Mouse (Mus musculus): ENCODE measurements around the gene Kif13a.

Gene Kif13a

DNA sequence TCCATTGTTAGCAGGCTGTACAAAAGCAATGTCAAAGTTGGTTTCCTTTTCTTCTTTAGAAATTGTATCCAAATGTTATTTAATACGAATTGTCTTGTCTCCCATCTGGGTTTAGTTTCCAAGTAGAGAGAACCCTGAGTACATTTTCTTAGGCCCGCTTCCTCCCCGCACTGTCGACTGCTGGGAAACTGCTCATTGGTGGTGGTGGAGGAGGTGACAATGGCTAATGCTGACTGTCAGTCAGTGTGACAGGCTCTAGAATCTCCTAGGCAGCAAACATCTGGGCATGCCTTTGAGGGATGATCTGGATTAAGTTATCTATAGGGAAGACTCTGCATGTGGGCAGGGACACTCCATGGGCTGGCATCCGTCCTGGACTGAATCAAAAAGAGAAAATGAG is 96.1 kb downstream of the Kif13a start:
- no peak for DNase-seq

GRCm38 (mm10) chr13:46832956-46833355 is 96.7 kb downstream of the Kif13a start:
- DNase-seq: no peak

DNA sequence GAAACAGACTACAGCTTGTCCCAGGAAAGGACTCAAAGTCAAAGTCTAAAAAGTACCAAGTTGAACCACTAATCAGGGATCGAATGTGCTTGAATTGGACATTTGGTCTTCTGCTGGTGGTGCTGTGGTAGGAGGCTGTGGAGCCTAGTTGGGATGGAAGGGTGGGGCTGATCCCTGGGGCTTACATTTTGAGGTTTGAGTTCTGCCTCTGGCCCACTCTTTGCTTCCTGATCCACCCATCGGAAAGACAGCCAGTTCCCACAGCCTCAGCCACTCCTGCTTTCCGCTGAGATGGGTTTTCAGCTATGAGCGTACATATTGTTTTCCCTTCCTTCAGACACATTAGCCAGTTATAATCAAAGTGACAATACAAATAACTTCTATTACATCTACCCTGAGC is 106.4 kb downstream of the Kif13a start:
- no peak for DNase-seq

GRCm38 (mm10) chr13:46822200-46822599 is 107.5 kb downstream of the Kif13a start:
- DNase-seq: no peak

DNA sequence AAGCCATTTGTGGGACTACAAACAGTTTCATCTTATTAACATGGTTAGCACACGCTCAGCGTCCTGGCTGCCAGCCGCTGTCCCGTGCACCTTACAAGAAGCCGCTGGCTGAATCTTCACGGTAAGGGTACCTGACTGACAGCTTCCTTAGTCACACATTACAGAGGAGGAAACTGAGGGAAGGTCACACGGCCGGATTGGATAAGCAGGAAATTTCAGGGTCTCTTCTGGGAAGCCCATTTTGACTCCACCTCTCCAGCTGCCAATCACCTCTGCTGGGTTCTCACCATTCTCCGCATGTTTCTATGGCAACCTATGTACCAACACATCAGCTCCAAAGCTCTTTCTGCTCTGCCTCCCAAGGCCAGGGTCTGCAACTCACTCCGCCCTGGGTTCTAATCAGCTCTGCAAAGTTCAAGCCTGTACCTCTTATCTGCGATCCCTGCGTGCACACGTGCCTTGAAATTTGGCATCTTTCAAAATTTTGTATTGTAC is 109.9 kb downstream of the Kif13a start:
- no peak for DNase-seq

GRCm38 (mm10) chr13:46819202-46819728 is 110.4 kb downstream of the Kif13a start:
- DNase-seq: no peak

GRCm38 (mm10) chr13:46818374-46818773 is 111.3 kb downstream of the Kif13a start:
- no peak for DNase-seq

GRCm38 (mm10) chr13:46812648-46813184 is 117.0 kb downstream of the Kif13a start:
- DNase-seq: peak in 1 of 2 experiments; percentile 6

DNA sequence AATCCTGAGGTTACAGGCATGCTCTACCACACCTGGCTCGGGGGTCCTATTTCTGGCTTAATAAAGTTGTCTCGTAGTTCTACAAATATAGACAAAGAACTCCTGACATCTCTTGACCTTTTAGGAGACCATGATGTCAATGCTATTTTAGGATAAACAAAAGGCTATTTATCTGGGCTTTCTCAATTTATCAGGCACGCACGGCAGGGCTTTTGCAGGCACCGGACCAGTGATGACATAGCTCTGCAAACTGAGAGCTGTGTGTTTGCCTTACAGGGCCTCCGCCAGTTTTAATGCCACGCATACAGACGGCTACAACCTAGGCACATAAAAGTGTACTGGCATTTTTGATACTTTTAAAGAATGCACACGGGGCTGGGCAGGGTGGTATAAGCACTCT is 118.0 kb downstream of the Kif13a start:
- no peak for DNase-seq

DNA sequence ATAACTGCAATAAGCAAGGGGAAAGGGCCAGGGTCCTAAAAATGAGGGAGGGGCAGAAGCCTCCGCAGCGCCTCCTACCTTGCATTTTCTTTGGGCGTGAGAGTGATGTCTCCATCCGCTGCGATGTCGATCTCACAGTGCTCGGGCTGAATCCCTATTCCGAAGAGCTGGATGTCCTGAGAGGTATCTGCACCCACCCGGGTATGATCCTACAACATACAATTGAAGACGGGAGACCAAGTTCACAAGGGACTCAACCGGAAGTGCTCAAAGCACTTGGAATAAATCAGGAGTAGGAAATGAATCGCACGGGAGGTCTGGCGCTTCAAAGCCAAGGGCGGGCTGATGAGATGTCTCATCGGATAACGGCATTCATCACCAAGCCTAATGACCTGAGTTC is 119.1 kb downstream of the Kif13a start:
- no peak for DNase-seq

GRCm38 (mm10) chr13:46810098-46810497 is 119.6 kb downstream of the Kif13a start:
- DNase-seq: peak; percentile 47 to 66

DNA sequence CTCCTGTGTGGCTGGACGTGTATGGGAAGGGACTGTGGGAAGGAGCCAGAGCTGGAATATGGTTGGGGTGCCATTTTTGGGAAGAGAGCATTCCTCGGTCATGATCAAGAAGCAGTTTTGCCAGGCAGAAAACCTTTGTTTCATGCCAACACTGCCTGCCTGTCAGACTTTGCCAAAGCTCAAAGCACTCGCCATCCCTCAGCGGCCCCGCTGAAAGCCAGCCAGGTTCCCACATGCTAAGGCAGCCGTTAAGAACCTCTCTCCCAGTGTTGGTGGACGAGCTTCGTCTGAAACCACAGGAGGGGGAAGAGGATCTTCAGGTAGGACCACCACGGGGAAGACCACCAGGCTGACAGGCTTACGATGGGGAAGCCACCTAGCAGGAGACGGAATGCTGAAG is 121.8 kb downstream of the Kif13a start:
- DNase-seq: peak; percentile 58 to 64

DNA sequence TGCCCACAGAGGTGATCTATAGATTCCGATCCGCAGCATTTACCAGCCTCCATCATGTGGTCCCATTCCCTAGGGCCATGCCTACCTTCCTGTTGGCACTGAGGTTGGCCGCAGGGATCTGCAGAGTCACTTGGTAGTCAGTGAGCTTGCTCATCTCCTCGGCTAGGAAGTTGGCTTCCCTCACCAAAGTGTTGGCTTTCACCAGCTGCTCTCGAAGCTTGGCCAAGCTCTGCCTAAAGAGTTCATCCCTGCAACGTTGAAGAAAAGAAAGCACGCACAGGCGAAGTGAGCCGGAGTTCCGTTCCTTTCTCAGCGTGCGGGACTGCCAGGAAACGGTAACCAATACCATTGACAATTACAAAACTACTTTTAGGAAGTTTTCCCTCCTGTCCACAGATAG is 128.5 kb downstream of the Kif13a start:
- DNase-seq: no peak

DNA sequence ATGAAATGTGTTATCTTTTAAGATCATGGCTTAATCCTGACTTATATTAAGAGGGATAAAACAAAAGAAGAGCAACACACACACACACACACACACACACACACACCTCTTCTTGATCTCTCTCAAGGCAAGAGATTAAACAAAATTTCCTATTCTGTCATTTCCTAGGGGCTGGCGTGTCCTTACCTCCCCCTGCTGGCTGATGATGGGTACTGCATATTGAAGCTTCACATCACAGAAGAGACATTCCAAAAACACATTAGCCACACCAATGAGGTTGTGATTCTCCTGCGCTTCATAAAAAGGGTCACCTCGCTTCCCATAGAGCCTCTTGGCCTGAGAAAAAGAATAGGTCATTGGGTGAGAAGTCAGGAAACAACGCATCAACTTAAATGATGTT is 131.5 kb downstream of the Kif13a start:
- DNase-seq: peak; percentile 68 to 76

- DNase-seq: no peak
These were observed 133.3 kb downstream of the Kif13a start for GRCm38 (mm10) chr13:46796381-46796780.

GRCm38 (mm10) chr13:46793824-46794223 is 135.8 kb downstream of the Kif13a start:
- DNase-seq: peak; percentile 38 to 39

GRCm38 (mm10) chr13:46788452-46788851 is 141.2 kb downstream of the Kif13a start:
- DNase-seq: peak; percentile 36 to 40

DNA sequence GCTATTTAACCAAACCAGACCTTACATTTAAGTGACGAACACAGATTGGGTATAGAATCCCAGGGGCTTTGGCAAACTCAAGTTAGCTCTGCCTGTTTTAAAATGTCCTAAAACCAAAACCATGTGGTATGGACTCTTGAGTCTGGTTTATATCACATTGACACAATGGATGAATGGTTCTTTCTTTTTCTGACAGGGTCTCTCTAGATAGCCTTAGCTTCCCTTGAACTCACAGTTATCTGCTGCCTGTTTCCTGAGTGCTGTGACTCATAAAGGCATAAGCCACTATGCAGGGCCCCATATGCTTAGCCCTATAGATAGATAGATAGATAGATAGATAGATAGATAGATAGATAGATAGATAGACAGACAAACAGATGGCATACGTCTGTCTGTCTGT is 142.8 kb downstream of the Kif13a start:
- DNase-seq: no peak

GRCm38 (mm10) chr13:46786064-46786561 is 143.6 kb downstream of the Kif13a start:
- DNase-seq: no peak

DNA sequence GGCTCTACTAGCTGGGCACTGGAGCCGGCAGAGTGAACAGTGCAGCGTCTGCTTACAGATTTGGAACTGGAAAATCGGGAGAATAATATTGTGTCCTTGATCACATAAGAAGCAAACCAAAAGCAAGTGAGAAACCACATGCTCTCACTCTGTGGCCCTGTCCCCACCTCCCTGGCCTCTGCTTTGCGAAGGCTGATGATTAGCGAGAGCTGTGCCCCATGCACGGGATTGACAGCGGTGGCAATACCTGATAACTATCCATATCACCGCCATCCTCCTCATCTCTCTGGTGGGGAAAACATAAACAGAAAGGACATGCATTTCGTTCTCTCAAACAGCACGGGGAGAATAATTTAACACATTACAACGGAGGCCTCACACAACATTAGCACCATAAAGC is 149.3 kb downstream of the Kif13a start:
- no peak for DNase-seq

DNA sequence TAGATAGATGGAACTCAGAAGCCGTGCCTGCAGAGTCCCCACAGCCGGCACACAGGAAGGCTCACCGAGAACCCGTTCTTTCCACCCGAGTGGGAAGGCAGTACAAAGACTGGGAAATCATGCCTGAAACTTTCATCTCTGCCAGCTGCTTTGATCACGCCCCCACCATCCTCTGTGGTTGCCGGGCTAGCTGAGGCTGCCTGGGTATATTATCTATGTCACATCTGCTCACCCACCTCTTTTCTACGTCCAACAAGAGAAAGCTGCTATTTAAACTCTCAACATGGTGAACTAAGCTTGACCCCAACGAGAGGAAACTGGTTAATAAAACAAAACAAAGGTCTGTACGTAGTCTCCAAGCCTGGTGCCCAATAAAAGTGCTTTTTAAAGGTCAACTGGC is 149.8 kb downstream of the Kif13a start:
- no peak for DNase-seq

- no peak for DNase-seq
These were observed 152.2 kb downstream of the Kif13a start for GRCm38 (mm10) chr13:46777461-46777860.

DNA sequence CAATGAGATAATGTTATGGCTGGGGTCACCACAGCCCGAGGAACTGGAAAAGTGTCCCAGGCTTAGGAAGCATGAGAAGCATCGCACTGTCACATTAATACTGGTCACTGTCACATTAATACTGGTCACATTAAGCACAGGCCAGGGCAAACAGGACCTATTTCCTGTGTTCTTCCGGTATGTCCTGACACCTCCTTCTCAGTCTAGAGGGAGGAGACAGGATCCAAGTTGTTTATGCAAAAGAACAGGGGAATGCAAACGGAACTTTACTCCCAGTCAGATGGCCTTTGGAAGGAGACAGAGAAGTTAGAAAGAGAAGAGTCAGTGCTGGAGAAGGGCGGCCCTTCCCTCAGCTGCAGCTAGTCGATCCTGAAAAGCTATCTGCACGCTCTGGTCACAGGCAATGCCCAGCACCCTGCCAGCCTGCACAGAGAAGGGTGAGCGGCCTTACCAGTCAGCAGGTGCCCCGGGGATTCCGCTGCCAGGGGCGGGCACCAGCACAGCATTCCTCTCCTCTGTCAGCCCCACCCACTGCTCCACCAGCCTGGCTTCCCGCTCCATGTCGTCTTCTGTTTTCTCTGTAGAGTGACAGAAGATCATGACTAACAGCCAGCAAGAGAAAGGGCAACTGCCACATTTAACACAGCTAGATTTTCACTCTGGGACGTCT is 152.9 kb downstream of the Kif13a start:
- DNase-seq: no peak

DNA sequence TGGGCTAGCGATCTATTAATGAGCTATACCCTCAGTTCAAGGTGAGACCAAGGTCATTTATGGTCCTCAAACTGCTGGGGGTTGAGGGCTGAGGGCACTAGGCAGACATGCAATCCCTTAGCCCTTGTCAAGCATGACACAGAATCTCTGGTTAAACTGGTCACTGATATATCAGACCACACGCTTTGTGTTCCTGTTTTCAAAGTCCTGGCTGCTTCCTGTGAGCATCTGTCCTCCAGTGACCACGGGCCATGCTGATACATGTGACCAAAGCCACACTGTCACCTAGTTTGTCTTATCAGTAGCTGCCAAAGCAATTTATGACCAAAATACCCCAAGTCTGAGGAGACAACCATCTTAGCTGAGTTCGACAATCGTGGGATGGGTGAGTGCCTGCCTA is 154.7 kb downstream of the Kif13a start:
- DNase-seq: no peak
